Mouse (Mus musculus) neural tube, embryonic 10.5 days (tissue): ENCODE data around the gene Cep112.

Experiments used
- DNase-seq: peaks from one replicate; pipeline ENCODE4 v3.0.0-alpha.2; 2017; ENCODE audit warnings: low spot score; ENCODE audit errors: extremely low spot score

Gene Cep112

GRCm38 (mm10) chr11:108447148-108447547 lies 22.2 kb downstream of the Cep112 start:
- no peak for DNase-seq

GRCm38 (mm10) chr11:108449811-108450210 lies 24.8 kb downstream of the Cep112 start:
- peak; percentile 78 for DNase-seq

- no peak for DNase-seq
Measured at GRCm38 (mm10) chr11:108459599-108459998, 34.6 kb downstream of the Cep112 start.

GRCm38 (mm10) chr11:108464138-108464537 lies 39.1 kb downstream of the Cep112 start:
- no peak for DNase-seq

GRCm38 (mm10) chr11:108464715-108465301 lies 39.8 kb downstream of the Cep112 start:
- DNase-seq = no peak

GRCm38 (mm10) chr11:108475738-108476137 lies 50.7 kb downstream of the Cep112 start:
- DNase-seq = no peak

- no peak for DNase-seq
Measured at GRCm38 (mm10) chr11:108476226-108476625, 51.2 kb downstream of the Cep112 start.

GRCm38 (mm10) chr11:108483976-108484375 lies 59.0 kb downstream of the Cep112 start:
- DNase-seq = no peak

GRCm38 (mm10) chr11:108488256-108488655 lies 63.3 kb downstream of the Cep112 start:
- no peak for DNase-seq

- DNase-seq = no peak
Measured at GRCm38 (mm10) chr11:108489863-108490262, 64.9 kb downstream of the Cep112 start.

- no peak for DNase-seq
Measured at GRCm38 (mm10) chr11:108508190-108508589, 83.2 kb downstream of the Cep112 start.

- no peak for DNase-seq
Measured at GRCm38 (mm10) chr11:108527725-108528363, 102.9 kb downstream of the Cep112 start.

- no peak for DNase-seq
Measured at GRCm38 (mm10) chr11:108532901-108533300, 107.9 kb downstream of the Cep112 start.

GRCm38 (mm10) chr11:108534014-108534413 lies 109.0 kb downstream of the Cep112 start:
- DNase-seq = no peak

- DNase-seq = peak; percentile 32
Measured at GRCm38 (mm10) chr11:108552997-108553622, 128.1 kb downstream of the Cep112 start.

- DNase-seq = no peak
Measured at GRCm38 (mm10) chr11:108553881-108554280, 128.9 kb downstream of the Cep112 start.

- DNase-seq = no peak
Measured at GRCm38 (mm10) chr11:108558544-108558943, 133.6 kb downstream of the Cep112 start.

GRCm38 (mm10) chr11:108559506-108559905 lies 134.5 kb downstream of the Cep112 start:
- no peak for DNase-seq

- no peak for DNase-seq
Measured at GRCm38 (mm10) chr11:108562076-108562475, 137.1 kb downstream of the Cep112 start.

GRCm38 (mm10) chr11:108586551-108587184 lies 161.7 kb downstream of the Cep112 start:
- DNase-seq = peak; percentile 55

- DNase-seq = no peak
Measured at GRCm38 (mm10) chr11:108593207-108593958, 168.4 kb downstream of the Cep112 start.
